Mouse (Mus musculus): ENCODE data around the gene Sept11. TPM values are rescaled to one million over a fixed set of nuclear protein-coding genes. Genes with fewer than 3 reads are reported as not detected.

The Sept11 gene
- total RNA-seq, 2 experiments from 2014 or later = 204 to 212 TPM

DNA sequence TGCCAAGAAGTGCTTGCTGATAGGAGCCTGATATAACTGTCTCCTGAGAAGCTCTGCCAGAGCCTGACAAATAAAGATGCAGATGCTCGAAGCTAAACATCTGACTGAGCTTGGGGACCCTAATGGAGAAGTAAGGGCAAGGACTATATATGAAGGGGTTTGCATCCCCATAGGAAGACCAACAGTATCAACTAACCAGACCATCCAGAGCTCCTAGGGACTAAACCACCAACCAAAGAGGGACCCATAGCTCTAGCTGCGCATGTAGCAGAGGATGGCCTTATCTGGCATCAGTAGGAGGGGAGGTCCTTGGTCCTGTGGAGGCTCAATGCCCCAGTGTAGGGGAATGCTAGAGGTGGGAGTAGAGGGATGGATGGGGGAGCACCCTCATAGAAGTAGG lies 131.3 kb downstream of the Sept11 start:
- no peak for DNase-seq
- intact Hi-C loops (cut with DNase I) = no loop called here

Other genes starting within 250 kb of the Sept11 start
- gene Sowahb, start 48.4 kb upstream of the Sept11 start, total RNA-seq (2021) = under 1 TPM; 0.64 to 0.74 TPM
- 100 to 1,000 TPM; 267 to 277 TPM for gene Ccni, start 113.1 kb downstream of the Sept11 start, total RNA-seq (2021)
- gene 2010109A12Rik, start 113.1 kb downstream of the Sept11 start, total RNA-seq (2021) = under 1 TPM in 1 of 2 experiments, not detected in 1; 0.98 TPM
- gene Ccng2, start 173.8 kb downstream of the Sept11 start, total RNA-seq (2021) = 10 to 100 TPM; 46.3 to 50.2 TPM